Mouse (Mus musculus) liver, embryonic 18 days (tissue): ENCODE results near the gene Sgcb. TPM values are rescaled to one million over a fixed set of nuclear protein-coding genes. Genes with fewer than 3 reads are reported as not detected.

Experiments
- polyA plus RNA-seq: library from polyadenylated mRNA; depleted of rRNA; stranded (reverse); fragments of >200 nt; gene quantifications from 2 replicates; pipeline ENCODE4 v1.2.3, GENCODE M21; 2012; rRNA removed

The Sgcb gene
- 2.2 and 2.5 TPM in 2 replicates for polyA plus RNA-seq

GRCm38 (mm10) chr5:73647261-73647900 is at the start of gene Sgcb:
Gene Sgcb, minus strand, starts transcription at chr5:73647790.

GRCm38 (mm10) chr5:73651061-73651854 is 3.7 kb upstream of the Sgcb start, which contains the start of gene Spata18:
Gene Spata18, plus strand, starts transcription at chr5:73651379.

DNA sequence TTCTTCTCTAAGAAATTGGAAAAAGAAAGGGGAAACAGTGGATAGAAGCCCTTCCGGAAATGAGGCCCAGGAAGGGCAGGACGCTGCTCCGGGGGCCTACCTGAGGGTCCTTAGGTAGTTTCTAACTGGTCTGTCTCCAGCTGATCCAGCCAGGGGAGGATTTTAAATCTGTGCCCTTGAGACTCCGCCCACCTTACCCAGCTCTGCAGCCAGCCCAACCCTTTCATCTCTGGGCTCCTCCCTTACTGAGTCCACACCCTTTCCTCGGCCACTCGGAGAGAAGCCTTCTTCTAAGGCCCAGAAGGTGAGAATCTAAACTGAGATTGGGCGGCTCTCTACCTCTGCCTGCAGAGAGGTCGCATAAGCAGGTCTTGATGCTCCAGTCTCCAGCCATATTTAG is 15.3 kb downstream of the Sgcb start, which contains the start of gene Lrrc66:
Lrrc66 (minus strand) TSS at position 236 of the 400 bp plus-strand sequence.

Other genes with a start within 250 kb of the Sgcb start
- not detected in 2 replicates for gene Cwh43, start 241.7 kb downstream of the Sgcb start, polyA plus RNA-seq
- gene Dcun1d4, start 166.8 kb downstream of the Sgcb start, polyA plus RNA-seq = 2.0 and 2.3 TPM in 2 replicates
- 0.02 and 0.07 TPM in 2 replicates for gene Lrrc66, start 15.3 kb downstream of the Sgcb start, polyA plus RNA-seq
- 0.03 TPM in 1 of 2 replicates, not detected in the other for gene Spata18, start 3.6 kb upstream of the Sgcb start, polyA plus RNA-seq